8 mouse cellular contexts compared by ENCODE assay signal in the genomic region with DNA sequence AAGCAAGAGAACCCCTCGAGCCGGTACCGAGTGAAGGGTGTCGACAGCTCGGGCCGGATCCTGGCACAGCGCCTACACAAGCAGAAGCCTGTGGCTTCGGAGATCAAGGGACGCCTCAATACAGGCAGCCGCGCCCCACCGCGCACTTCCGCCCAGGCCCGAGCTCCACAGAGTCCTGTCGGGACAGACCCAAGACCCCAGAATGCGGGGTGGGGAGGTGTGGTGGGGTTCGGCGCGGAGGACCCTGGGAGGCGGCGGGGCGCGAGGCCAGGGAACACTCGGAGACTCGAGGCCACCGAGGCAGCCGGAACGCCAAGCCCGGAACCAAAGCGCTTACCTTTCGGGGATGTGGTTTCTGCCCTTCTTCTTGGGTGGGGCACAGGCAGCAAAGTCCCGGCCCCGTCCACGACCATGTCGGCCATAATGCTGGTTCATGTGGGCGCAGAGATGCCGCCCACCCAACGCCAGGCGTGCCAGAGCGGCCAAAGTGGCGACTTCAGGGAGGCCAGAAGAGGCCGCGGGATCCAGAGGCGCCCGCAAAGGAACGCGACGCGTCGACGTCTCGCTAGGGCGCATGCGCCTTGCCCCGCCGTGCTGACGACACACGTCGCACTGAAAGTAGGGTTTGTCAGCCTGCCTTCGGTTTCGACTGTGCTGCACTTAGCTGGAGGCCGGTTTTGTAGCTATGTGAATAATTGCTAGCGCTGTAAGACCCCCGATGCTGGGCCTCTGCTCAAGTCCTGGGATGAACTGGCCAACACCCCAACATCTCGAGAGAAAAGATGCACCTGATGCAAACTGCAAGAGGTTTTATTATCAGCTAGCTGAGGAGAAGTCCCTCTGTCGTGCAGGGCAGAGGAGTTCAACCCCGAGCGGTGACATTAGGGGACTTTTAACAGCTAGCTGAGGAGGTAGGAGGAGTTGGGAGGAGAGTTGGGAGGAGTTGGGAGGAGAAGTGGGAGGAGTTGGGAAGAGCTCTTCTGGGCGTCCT. TPM values are rescaled to one million over a fixed set of nuclear protein-coding genes. Genes with fewer than 3 reads are reported as not detected.
DNase-seq lines count a peak whose midpoint lies in the region; ATAC-seq and TF ChIP-seq lines count a peak whose summit lies in the region.

A gene (minus strand): TSS at position 567 of the 991 bp plus-strand sequence.

- TF ChIP-seq CTCF in lung, postnatal 0 days (IDR thresholded peaks at IDR 0.05), result peak; percentile 25

- DNase-seq in MEL-GATA-1-ER (ENCODE audit: extremely low read depth, low read depth), result peak; percentile 86
- DNase-seq in cerebellum, adult 8-10 months, result peak; percentile 93
- DNase-seq in hindbrain, embryonic 10.5 days (ENCODE audit: low spot score), result peak; percentile 94
- DNase-seq in layer of hippocampus, adult 9-11 months, result peak; percentile 92
- DNase-seq in lung, postnatal 0 days (ENCODE audit: low spot score), result peak; percentile 96
- peak; percentile 88 for DNase-seq in ovary, postnatal 14 days (ENCODE audit: low spot score)
- DNase-seq in thymus, postnatal 14 days, result peak; percentile 95

- peaks cover 28% of the 10 kb centered on the region for H3K36me3 ChIP-seq in hindbrain, embryonic 10.5 days
- no peaks in the 10 kb centered on the region for H3K36me3 ChIP-seq in lung, postnatal 0 days (ENCODE audit: insufficient read depth, low read length)

- peak within 1 kb of the TSS; percentile 93 for H3K4me3 ChIP-seq in hindbrain, embryonic 10.5 days
- H3K4me3 ChIP-seq in lung, postnatal 0 days (ENCODE audit: low read depth, low read length), result peak within 1 kb of the TSS; percentile 91

- H3K27me3 ChIP-seq in hindbrain, embryonic 10.5 days (ENCODE audit: insufficient read depth, poor library complexity, severe bottlenecking), result no peaks in the 10 kb centered on the region
- no peaks in the 10 kb centered on the region for H3K27me3 ChIP-seq in lung, postnatal 0 days (replicated peaks; ENCODE audit: insufficient read depth, low read length)

- peaks cover 10% of the 10 kb centered on the region for H3K4me1 ChIP-seq in hindbrain, embryonic 10.5 days (replicated peaks)
- peaks cover 8% of the 10 kb centered on the region; the same call in 1 of the 2 replicates for H3K4me1 ChIP-seq in lung, postnatal 0 days (ENCODE audit: insufficient read depth, low read depth, low read length)

- TF ChIP-seq EP300 in lung, postnatal 0 days (IDR thresholded peaks at IDR 0.05), result no peak

- WGBS in hindbrain, embryonic 10.5 days, result under 1% methylated on average over 70 of the region's 70 CpGs
- under 1% methylated on average over 63 of the region's 70 CpGs for WGBS in lung, postnatal 0 days

- peak within 1 kb of the TSS; percentile 96 for H3K27ac ChIP-seq in hindbrain, embryonic 10.5 days
- peak within 1 kb of the TSS; percentile 99 for H3K27ac ChIP-seq in lung, postnatal 0 days (ENCODE audit: low read length)

- H3K4me2 ChIP-seq in lung, postnatal 0 days (replicated peaks; ENCODE audit: low read depth, low read length), result peak within 1 kb of the TSS; percentile 50

- ATAC-seq in frontal cortex, adult (ENCODE audit: low TSS enrichment), result peak; percentile 99
- peak; percentile 95 for ATAC-seq in lung, postnatal 0 days

- peak within 1 kb of the TSS; percentile 94 for H3K9ac ChIP-seq in lung, postnatal 0 days (replicated peaks; ENCODE audit: low read depth)

- H3K9me3 ChIP-seq in hindbrain, embryonic 10.5 days, result no peaks in the 10 kb centered on the region
- no peaks in the 10 kb centered on the region for H3K9me3 ChIP-seq in lung, postnatal 0 days (ENCODE audit: low read length)

RNA-seq across cellular contexts. Expression of the gene that starts here (rescaled TPM):
- polyA plus RNA-seq in hindbrain, embryonic 10.5 days (2016; fragmentation: Nextera tagmentation; extraction: Ambion mirVana), result 37.0 and 38.0 TPM in 2 replicates
- 32.0 and 44.3 TPM in 2 replicates for polyA plus RNA-seq in lung, postnatal 0 days (2015; fragmentation: Nextera tagmentation; extraction: Ambion mirVana)

Comparison
In these comparisons a context has a peak if more than half of its experiments do, and no peak if none do; other contexts are left out.
1. Peak in every context shown above with its lines: DNase-seq, ATAC-seq, H3K4me3 ChIP-seq and H3K27ac ChIP-seq.